Mouse (Mus musculus) layer of hippocampus, postnatal 10 days (tissue): ENCODE data around the gene Apobec3. TPM values are rescaled to one million over a fixed set of nuclear protein-coding genes. Genes with fewer than 3 reads are reported as not detected.
A peak's percentile ranks its signal among the peaks of the same experiment; 100 is the strongest.

Experiments
- DNase-seq, 2 experiments: peaks; one replicate each; pipeline ENCODE4 v3.0.0; 2021; ENCODE audit warnings: low spot score in 2 of 2
- total RNA-seq, 2 experiments: library from RNA; stranded (reverse); gene quantifications; 2 replicates each; pipeline ENCODE4 v1.2.3; 2021

Apobec3 gene
- total RNA-seq, 2 experiments from 2014 or later, result 6.9 to 7.0 TPM

- DNase-seq, result peak; percentile 56 to 62
Observed at GRCm38 (mm10) chr15:79950250-79951025, 59.0 kb downstream of the Apobec3 start.

- DNase-seq, result no peak
Observed at GRCm38 (mm10) chr15:79951226-79951625, 59.8 kb downstream of the Apobec3 start.

- DNase-seq, result no peak
Observed at GRCm38 (mm10) chr15:79951730-79952503, 60.5 kb downstream of the Apobec3 start.

GRCm38 (mm10) chr15:79952504-79953231 is 61.2 kb downstream of the Apobec3 start:
- no peak for DNase-seq

- DNase-seq, result no peak
Observed at GRCm38 (mm10) chr15:79953470-79953869, 62.0 kb downstream of the Apobec3 start.

GRCm38 (mm10) chr15:79956559-79956958 is 65.1 kb downstream of the Apobec3 start:
- no peak for DNase-seq

GRCm38 (mm10) chr15:79958418-79958817 is 67.0 kb downstream of the Apobec3 start:
- DNase-seq, result no peak

- DNase-seq, result peak; percentile 30 to 35
Observed at GRCm38 (mm10) chr15:79961366-79961921, 70.0 kb downstream of the Apobec3 start.

- peak in 1 of 2 experiments; percentile 45 for DNase-seq
Observed at GRCm38 (mm10) chr15:79962661-79963060, 71.2 kb downstream of the Apobec3 start.

GRCm38 (mm10) chr15:79964376-79964775 is 72.9 kb downstream of the Apobec3 start:
- no peak for DNase-seq

Other genes with a start within 250 kb of the Apobec3 start
- gene Fam227a, start 232.7 kb upstream of the Apobec3 start, total RNA-seq, result 10 to 100 TPM in 1 of 2 experiments, 1 to 10 TPM in 1; 9.2 to 10.1 TPM
- 10 to 100 TPM; 55.6 to 56.6 TPM for gene Cby1, start 232.5 kb upstream of the Apobec3 start, total RNA-seq
- gene Tomm22, start 220.8 kb upstream of the Apobec3 start, total RNA-seq, result 100 to 1,000 TPM in 1 of 2 experiments, 10 to 100 TPM in 1; 99.9 to 107 TPM
- gene Josd1, start 203.7 kb upstream of the Apobec3 start, total RNA-seq, result 10 to 100 TPM; 36.6 to 40.5 TPM
- 10 to 100 TPM; 42.5 to 46.8 TPM for gene Gtpbp1, start 200.8 kb upstream of the Apobec3 start, total RNA-seq
- 10 to 100 TPM; 16.1 to 19.1 TPM for gene Sun2, start 149.1 kb upstream of the Apobec3 start, total RNA-seq
- gene Dnal4, start 113.8 kb upstream of the Apobec3 start, total RNA-seq, result 10 to 100 TPM; 31.9 to 33.4 TPM
- 100 to 1,000 TPM; 648 to 749 TPM for gene Nptxr, start 86.9 kb upstream of the Apobec3 start, total RNA-seq
- 10 to 100 TPM; 12.5 to 13.3 TPM for gene Npcd, start 57.4 kb upstream of the Apobec3 start, total RNA-seq
- 100 to 1,000 TPM; 252 to 277 TPM for gene Cbx6, start 57.0 kb upstream of the Apobec3 start, total RNA-seq
- 1 to 10 TPM; 7.9 to 9.6 TPM for gene Cbx7, start 79.5 kb downstream of the Apobec3 start, total RNA-seq
- gene Pdgfb, start 123.3 kb downstream of the Apobec3 start, total RNA-seq, result 10 to 100 TPM; 51.3 to 51.6 TPM
- 100 to 1,000 TPM; 362 to 374 TPM for gene Syngr1, start 199.7 kb downstream of the Apobec3 start, total RNA-seq
- 100 to 1,000 TPM; 535 to 605 TPM for gene Rpl3, start 200.2 kb downstream of the Apobec3 start, total RNA-seq
- gene Tab1, start 241.5 kb downstream of the Apobec3 start, total RNA-seq, result 10 to 100 TPM; 28.2 to 35.0 TPM